Mouse (Mus musculus): ENCODE measurements around the gene Zfp865. TPM values are rescaled to one million over a fixed set of nuclear protein-coding genes. Genes with fewer than 3 reads are reported as not detected.
A peak's percentile ranks its signal among the peaks of the same experiment; 100 is the strongest.
"Not testable (repeated sequence)": the region's sequence is repeated elsewhere in the genome, so short reads cannot be mapped to it uniquely, and the experiment has no call there.

Zfp865 gene
- total RNA-seq, 2 experiments from 2014 or later: 11.0 to 13.0 TPM

DNA sequence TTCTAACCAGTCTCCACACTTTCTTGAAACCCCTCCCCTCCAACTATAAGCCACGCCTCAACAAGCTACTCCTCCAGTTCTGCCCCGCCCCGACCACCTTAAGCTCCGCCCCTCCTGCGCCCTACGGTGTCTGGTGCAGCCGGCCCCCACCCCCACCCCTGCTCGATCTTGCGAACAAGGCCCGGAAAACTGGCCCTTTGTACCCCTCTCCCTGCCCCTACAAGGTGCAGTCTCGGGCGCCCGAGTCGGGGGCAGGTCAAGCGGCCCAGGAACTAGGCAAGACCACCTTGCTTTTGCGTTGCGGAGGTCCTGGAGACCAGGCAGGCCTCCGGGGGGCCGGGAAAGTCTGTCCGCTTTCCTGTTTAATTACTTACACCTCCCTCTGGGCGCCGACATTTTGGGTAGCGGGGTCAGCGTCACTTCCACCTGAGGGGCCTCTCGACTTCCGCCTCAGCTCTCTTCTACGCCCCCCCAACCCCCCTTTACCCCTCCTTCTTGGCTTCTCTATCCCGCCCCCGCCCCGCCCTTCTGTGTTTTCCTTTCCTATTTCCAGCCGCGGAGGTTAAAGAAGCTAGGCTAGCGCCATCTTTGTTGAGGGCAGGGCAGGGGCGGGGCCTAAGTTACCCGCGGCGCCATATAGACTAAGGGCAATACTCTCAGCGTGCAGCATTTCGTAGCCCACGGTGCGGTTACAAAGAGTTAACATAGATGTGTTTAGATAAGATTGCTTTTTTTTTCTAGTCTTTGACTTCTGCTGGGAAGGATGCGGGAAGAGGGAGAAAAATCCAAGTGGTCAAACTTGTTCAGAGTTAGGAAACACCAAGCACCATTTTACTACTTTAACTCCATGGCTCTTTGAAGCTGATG is 5.7 kb upstream of the Zfp865 start, which contains the start of the genes Zfp524 and Fiz1:
TSS of gene Zfp524 (plus strand) at position 165 of the 867 bp plus-strand sequence.
TSS of gene Fiz1 (minus strand) at position 447 of the 867 bp plus-strand sequence.
- intact Hi-C loops (cut with DNase I): no loop called here
- DNase-seq: peak; percentile 95 to 98

DNA sequence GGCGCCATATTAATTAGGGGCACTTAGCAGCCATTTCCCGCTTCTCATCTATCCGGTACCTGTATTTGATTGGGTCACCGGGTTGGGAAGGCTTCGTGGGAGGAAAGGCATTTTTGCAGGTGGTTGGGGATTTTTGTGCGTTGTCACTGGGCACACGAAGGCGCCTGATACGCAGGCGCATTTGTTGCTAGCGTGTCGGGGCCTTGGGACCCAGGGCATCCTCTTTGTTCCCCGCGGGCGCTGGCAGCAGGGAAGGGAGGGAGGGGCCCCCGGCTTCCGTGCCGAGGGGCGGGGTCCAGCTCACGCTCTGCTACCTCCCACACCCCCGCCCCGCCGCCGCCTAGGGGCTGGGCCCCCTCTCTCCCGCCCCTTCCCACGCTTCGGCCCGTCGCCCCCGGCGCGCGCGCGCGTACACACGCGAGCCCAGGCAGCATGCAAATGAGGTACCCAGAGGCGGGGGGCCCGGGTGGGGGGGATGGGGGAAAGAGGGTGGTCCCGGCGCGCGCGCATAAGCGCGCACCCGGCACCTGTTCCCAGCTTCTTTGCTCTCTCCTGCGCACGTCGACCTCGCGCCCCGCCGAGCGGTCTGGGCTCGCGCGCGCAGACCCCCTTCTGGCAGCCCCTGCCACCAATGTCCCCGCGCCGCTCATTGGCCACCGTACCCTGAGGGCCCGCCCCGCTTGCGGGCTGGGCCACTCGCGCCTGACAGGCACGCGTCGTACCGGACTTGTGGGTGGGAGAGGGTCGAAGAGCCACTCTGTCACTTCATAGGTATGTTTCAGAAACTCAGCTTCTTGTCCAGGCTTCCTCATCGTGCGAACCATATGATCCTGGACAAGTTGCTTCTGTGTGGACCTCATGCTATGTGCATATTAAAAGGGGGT is 4.8 kb upstream of the Zfp865 start, which contains the start of gene Gm44973:
TSS of gene Gm44973 (plus strand) at position 379 of the 884 bp plus-strand sequence.
- peak; percentile 92 to 93 for DNase-seq
- intact Hi-C loops (cut with DNase I): no loop called here

GRCm38 (mm10) chr7:5016057-5016456 is 4.1 kb upstream of the Zfp865 start:
- intact Hi-C loops (cut with DNase I): no loop called here
- no peak for DNase-seq

- no peak for DNase-seq
- intact Hi-C loops (cut with DNase I): no loop called here
Measured at GRCm38 (mm10) chr7:5016920-5017319, 3.3 kb upstream of the Zfp865 start.

- intact Hi-C loops (cut with DNase I): no loop called here
- no peak for DNase-seq
Measured at GRCm38 (mm10) chr7:5017352-5017751, 2.8 kb upstream of the Zfp865 start.

DNA sequence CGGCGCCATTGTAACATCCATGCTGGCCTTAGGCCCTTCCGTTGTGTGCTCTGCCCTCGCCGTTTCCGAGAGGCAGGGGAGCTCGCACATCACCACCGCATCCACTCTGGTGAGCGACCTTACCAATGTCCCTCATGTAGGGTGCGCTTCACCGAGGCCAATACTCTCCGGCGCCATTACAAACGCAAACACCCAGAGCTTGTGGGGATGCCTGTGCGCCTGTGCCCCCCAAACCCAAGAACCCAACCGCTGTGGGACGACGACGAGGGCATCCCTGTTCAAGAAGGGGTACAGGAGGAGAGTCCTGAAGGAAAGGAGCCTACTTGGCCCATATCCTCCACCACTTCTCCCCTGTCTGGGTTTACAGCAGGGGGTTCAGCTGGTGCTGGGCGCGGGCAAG is 2.2 kb upstream of the Zfp865 start:
- intact Hi-C loops (cut with DNase I): no loop called here
- DNase-seq: no peak

DNA sequence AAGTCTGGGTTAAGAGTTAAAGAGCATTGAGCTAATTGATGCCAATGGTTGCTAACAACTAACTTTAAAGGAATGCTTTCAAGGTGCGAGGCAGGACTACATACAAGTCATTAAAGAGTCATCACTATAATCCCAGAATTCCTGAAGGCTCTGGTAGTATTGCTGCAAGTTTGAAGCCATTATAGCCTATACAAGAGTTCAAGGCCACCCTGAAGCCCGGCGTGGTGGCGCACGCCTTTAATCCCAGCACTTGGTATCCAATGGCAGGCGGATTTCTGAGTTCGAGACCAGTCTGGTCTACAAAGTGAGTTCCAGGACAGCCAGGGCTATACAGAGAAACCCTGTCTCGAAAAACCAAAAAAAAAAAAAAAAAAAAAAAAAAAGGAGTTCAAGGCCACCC is 600 bp upstream of the Zfp865 start:
- DNase-seq; intact Hi-C loops (cut with DNase I): not testable (repeated sequence)

GRCm38 (mm10) chr7:5020685-5021084 is 509 bp downstream of the Zfp865 start:
- intact Hi-C loops (cut with DNase I): no loop called here
- no peak for DNase-seq

DNA sequence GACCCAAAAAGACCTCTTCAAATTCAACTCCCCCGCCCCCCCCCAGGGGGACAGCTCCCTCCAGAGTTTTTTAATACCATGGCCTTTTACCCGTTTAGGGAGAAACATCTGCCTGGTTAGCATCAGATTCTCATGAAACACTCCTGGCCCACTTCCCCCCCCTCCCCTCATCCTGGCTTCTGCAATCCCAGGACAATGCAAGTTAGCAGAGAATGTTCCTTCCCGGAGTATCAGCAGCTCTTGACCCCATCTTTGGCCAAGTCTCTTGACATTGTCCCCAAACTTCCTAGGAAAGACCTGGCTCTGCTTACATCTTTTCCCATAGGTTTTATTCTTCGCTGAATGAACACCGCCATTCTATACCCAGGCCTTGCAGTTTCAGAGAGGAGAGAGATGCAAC is 1.0 kb downstream of the Zfp865 start:
- intact Hi-C loops (cut with DNase I): no loop called here

GRCm38 (mm10) chr7:5029543-5029942 is 9.4 kb downstream of the Zfp865 start:
- no peak for DNase-seq
- intact Hi-C loops (cut with DNase I): no loop called here

More for the DNA sequence above, 1.0 kb downstream of the Zfp865 start:
- DNase-seq: no peak

DNA sequence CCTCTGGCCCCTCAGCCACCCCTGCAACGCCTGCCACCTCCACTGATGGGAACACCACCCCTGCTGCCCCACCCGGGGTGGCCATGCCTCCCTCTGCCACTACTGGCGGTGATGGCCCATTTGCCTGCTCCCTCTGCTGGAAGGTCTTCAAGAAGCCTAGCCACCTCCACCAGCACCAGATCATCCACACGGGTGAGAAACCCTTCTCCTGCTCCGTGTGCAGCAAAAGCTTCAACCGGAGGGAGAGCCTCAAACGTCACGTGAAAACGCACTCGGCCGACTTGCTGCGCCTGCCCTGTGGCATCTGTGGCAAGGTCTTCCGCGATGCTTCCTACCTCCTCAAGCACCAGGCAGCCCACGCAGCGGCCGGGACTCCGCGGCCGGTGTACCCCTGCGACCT is 9.8 kb downstream of the Zfp865 start:
- no peak for DNase-seq
- intact Hi-C loops (cut with DNase I): no loop called here

- no peak for DNase-seq
- intact Hi-C loops (cut with DNase I): no loop called here
Measured at GRCm38 (mm10) chr7:5030554-5031275, 10.5 kb downstream of the Zfp865 start.

DNA sequence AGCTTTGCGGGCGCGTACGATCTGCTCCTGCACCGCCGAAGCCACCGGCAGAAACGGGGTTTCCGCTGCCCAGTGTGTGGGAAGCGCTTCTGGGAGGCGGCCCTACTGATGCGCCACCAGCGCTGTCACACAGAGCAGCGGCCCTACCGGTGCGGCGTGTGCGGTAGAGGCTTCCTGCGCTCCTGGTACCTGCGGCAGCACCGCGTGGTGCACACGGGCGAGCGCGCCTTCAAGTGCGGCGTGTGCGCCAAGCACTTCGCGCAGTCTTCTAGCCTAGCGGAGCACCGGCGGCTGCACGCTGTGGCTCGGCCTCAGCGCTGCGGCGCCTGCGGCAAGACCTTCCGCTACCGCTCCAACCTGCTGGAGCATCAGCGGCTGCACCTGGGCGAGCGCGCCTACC is 11.3 kb downstream of the Zfp865 start:
- intact Hi-C loops (cut with DNase I): no loop called here

GRCm38 (mm10) chr7:5033818-5034217 is 13.6 kb downstream of the Zfp865 start, which contains the start of gene 4632433K11Rik:
Gene 4632433K11Rik, plus strand, starts transcription at chr7:5034118.
- DNase-seq: no peak
- intact Hi-C loops (cut with DNase I): no loop called here

More for the DNA sequence above, 11.3 kb downstream of the Zfp865 start:
- no peak for DNase-seq

DNA sequence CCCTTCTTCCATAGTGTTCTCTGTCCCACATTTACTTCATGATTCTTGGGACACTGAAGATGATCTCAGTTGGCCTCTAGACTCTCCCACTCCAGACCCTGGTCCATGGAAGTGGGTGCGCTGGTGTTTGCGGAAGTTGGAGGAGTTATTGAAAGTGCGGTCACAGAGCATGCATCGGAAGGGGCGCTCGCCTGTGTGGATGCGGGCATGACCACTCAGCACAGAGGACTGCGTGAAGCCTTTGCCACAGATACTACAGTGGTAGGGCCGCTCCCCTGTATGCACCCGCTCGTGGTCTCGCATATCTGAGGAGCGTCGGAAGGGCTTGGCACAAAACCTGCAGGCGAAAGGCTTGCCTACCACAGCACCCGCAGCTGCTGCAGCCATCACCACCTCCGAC is 15.5 kb downstream of the Zfp865 start:
- DNase-seq: no peak
- intact Hi-C loops (cut with DNase I): no loop called here

DNA sequence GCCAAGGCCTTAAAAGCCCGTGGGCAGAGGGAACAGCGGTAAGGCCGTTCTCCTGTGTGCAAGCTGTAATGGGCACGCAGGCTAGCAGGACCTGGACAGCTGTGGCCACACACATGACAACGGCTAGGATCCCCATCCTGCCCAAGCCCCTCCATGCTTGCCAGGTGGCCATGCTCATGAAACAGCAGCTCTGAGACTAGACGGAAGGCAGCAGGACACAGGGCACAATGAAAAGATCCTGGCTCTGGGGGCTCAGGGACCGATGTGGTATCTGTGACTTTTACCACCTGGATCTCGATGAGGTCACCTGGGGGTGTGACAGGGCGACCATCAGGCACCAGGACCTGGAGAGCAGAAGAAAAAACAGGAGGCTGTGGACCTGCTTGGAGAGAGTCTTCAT is 16.0 kb downstream of the Zfp865 start:
- DNase-seq: no peak
- intact Hi-C loops (cut with DNase I): no loop called here

GRCm38 (mm10) chr7:5037026-5037425 is 16.9 kb downstream of the Zfp865 start:
- intact Hi-C loops (cut with DNase I): no loop called here

GRCm38 (mm10) chr7:5037467-5037866 is 17.3 kb downstream of the Zfp865 start:
- intact Hi-C loops (cut with DNase I): no loop called here
- DNase-seq: no peak

More at GRCm38 (mm10) chr7:5037026-5037425, 16.9 kb downstream of the Zfp865 start:
- DNase-seq: no peak

- intact Hi-C loops (cut with DNase I): loop anchor here (2.0 kb wide), 1 partner anchor 21 kb away; no protein-coding TSS in a partner anchor
- DNase-seq: peak; percentile 90 to 95
Measured at GRCm38 (mm10) chr7:5038109-5038732, 18.0 kb downstream of the Zfp865 start, which contains the start of gene Zfp784. Gene Zfp784, minus strand, starts transcription at chr7:5038446.

DNA sequence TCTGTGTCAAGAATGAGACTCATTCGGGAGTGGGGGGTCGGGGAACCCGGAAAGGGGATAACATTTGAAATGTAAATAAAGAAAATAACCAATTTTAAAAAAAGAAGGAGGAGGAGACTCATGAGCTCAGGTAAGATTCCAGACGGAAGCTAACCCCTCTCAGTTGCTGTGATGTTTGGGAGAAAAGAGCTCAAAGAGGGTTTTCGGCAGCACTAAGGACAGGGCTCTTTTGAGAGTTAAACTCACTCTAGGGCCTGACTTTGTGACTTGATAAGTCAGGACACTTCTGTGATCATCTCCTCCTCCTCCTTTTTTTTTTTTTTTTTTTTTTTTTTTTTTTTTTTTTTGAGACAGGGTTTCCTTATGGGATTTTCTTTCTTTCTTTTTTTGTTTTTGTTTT is 18.8 kb downstream of the Zfp865 start:
- no peak for DNase-seq
- intact Hi-C loops (cut with DNase I): loop anchor here (2.0 kb wide), 1 partner anchor 20 kb away; no protein-coding TSS in a partner anchor

All from gastrocnemius, postnatal 36 days (tissue).